Mouse (Mus musculus): ENCODE data around the gene Actr3. TPM values are rescaled to one million over a fixed set of nuclear protein-coding genes. Genes with fewer than 3 reads are reported as not detected.

Gene Actr3
- polyA plus RNA-seq (2012; rRNA removed) = 126 and 138 TPM in 2 replicates

DNA sequence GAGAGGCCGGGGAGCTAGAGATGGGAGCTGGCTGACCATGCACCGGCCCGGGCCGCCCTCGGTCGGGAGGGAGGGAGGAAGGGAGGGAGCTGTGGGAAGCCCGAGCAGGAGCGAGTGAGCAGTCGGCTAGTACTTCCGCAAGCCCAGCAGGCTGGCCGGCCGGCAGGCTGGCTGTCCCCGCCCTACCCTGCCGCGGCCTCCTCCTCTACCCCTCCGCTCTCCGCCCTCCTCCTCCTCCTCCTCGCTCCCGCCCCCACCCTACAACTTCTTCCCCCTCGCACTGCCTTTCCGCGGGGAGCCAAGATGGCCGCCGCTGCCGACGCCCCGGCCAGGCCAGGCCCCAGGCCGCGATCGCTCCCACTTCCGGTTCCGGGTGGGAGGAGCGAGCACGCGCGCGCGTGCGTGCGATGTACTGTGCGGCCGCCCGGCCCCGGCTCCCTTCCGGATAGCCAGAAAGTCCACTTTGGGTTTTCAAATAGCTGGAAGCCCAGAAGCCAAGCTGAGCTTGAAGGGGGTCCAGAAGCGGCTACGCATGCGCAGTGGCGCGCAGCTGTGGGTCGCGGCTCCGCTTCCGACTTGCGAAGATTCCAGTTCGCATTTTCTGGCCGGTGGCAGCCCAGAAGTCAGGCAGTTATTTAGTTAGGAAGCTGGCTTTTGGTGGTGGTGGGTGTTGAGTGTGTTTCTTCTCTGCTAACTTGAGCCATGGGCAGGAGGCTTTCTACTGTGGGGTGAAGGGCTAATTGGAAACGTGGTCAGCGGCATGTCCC lies at the start of gene Actr3:
TSS of gene Actr3 (minus strand) at position 359 of the 767 bp plus-strand sequence.

Other genes starting within 250 kb of the Actr3 start
- gene Slc35f5, start 124.9 kb upstream of the Actr3 start, polyA plus RNA-seq (2012; rRNA removed) = 29.6 and 32.5 TPM in 2 replicates
- 0.16 and 0.18 TPM in 2 replicates for gene Gpr39, start 241.3 kb upstream of the Actr3 start, polyA plus RNA-seq (2012; rRNA removed)

Measured in central nervous system, embryonic 14 days (tissue).